Mouse (Mus musculus): Measurements from ENCODE around the gene Ephb2. TPM values are rescaled to one million over a fixed set of nuclear protein-coding genes. Genes with fewer than 3 reads are reported as not detected.

The Ephb2 gene
- polyA plus RNA-seq, 1 experiment, result 15.1 TPM

- Histone ChIP-seq H3K4me3 (ENCODE audit: low read depth, low read length) (no peak overlapping the region), H3K27me3 (ENCODE audit: control insufficient read depth, insufficient read depth, low read length, poor library complexity, severe bottlenecking) (no peaks in the 10 kb centered on the region), H3K36me3 (ENCODE audit: control insufficient read depth, insufficient read depth, low read length, poor library complexity, severe bottlenecking) (no peaks in the 10 kb centered on the region), H3K9me3 (replicated peaks; ENCODE audit: control insufficient read depth, insufficient read depth, low read length, poor library complexity, severe bottlenecking) (no peaks in the 10 kb centered on the region), H3K9ac (ENCODE audit: low read depth, poor library complexity, severe bottlenecking) (no peak overlapping the region), H3K27ac (ENCODE audit: insufficient read depth, low read length) (no peak overlapping the region), H3K4me1 (ENCODE audit: control insufficient read depth, insufficient read depth, low read length) (peaks cover 5% of the 10 kb centered on the region)
- TF ChIP-seq CTCF (IDR thresholded peaks at IDR 0.05; ENCODE audit: low read depth, low read length) (peak; percentile 11), POLR2A (IDR thresholded peaks at IDR 0.05; ENCODE audit: insufficient read depth, low read length) (no peak), EP300 (IDR thresholded peaks at IDR 0.05; ENCODE audit: insufficient read depth, low read depth, low read length) (no peak)
These were observed 151.3 kb downstream of the Ephb2 start for GRCm38 (mm10) chr4:136684485-136684884.

- Histone ChIP-seq H3K27ac (ENCODE audit: insufficient read depth, low read length) (no peak overlapping the region), H3K27me3 (ENCODE audit: control insufficient read depth, insufficient read depth, low read length, poor library complexity, severe bottlenecking) (no peaks in the 10 kb centered on the region), H3K9ac (ENCODE audit: low read depth, poor library complexity, severe bottlenecking) (no peak overlapping the region), H3K36me3 (ENCODE audit: control insufficient read depth, insufficient read depth, low read length, poor library complexity, severe bottlenecking) (no peaks in the 10 kb centered on the region), H3K4me3 (ENCODE audit: low read depth, low read length) (no peak overlapping the region), H3K4me1 (ENCODE audit: control insufficient read depth, insufficient read depth, low read length) (peaks cover 3% of the 10 kb centered on the region), H3K9me3 (replicated peaks; ENCODE audit: control insufficient read depth, insufficient read depth, low read length, poor library complexity, severe bottlenecking) (no peaks in the 10 kb centered on the region)
- no peak for TF ChIP-seq EP300 (IDR thresholded peaks at IDR 0.05; ENCODE audit: insufficient read depth, low read depth, low read length)
- no peak for TF ChIP-seq POLR2A (IDR thresholded peaks at IDR 0.05; ENCODE audit: insufficient read depth, low read length)
- TF ChIP-seq CTCF (IDR thresholded peaks at IDR 0.05; ENCODE audit: low read depth, low read length), result no peak
These were observed 155.1 kb downstream of the Ephb2 start for GRCm38 (mm10) chr4:136680641-136681040.

GRCm38 (mm10) chr4:136679221-136679620, 156.6 kb downstream of the Ephb2 start:
- Histone ChIP-seq H3K9ac (ENCODE audit: low read depth, poor library complexity, severe bottlenecking) (no peak overlapping the region), H3K9me3 (replicated peaks; ENCODE audit: control insufficient read depth, insufficient read depth, low read length, poor library complexity, severe bottlenecking) (no peaks in the 10 kb centered on the region), H3K36me3 (ENCODE audit: control insufficient read depth, insufficient read depth, low read length, poor library complexity, severe bottlenecking) (no peaks in the 10 kb centered on the region), H3K4me3 (ENCODE audit: low read depth, low read length) (no peak overlapping the region), H3K27me3 (ENCODE audit: control insufficient read depth, insufficient read depth, low read length, poor library complexity, severe bottlenecking) (no peaks in the 10 kb centered on the region), H3K27ac (ENCODE audit: insufficient read depth, low read length) (no peak overlapping the region), H3K4me1 (ENCODE audit: control insufficient read depth, insufficient read depth, low read length) (no peaks in the 10 kb centered on the region)
- TF ChIP-seq EP300 (IDR thresholded peaks at IDR 0.05; ENCODE audit: insufficient read depth, low read depth, low read length), result no peak
- no peak for TF ChIP-seq CTCF (IDR thresholded peaks at IDR 0.05; ENCODE audit: low read depth, low read length)
- TF ChIP-seq POLR2A (IDR thresholded peaks at IDR 0.05; ENCODE audit: insufficient read depth, low read length), result no peak

- no peak overlapping the region for H3K4me3 ChIP-seq (ENCODE audit: low read depth, low read length)
- H3K4me1 ChIP-seq (ENCODE audit: control insufficient read depth, insufficient read depth, low read length), result peaks cover 2% of the 10 kb centered on the region
- H3K9me3 ChIP-seq (replicated peaks; ENCODE audit: control insufficient read depth, insufficient read depth, low read length, poor library complexity, severe bottlenecking), result no peaks in the 10 kb centered on the region
- no peak overlapping the region for H3K9ac ChIP-seq (ENCODE audit: low read depth, poor library complexity, severe bottlenecking)
- no peak overlapping the region for H3K27ac ChIP-seq (ENCODE audit: insufficient read depth, low read length)
- TF ChIP-seq EP300 (IDR thresholded peaks at IDR 0.05; ENCODE audit: insufficient read depth, low read depth, low read length), result no peak
- TF ChIP-seq CTCF (IDR thresholded peaks at IDR 0.05; ENCODE audit: low read depth, low read length), result peak; percentile 96
- no peaks in the 10 kb centered on the region for H3K27me3 ChIP-seq (ENCODE audit: control insufficient read depth, insufficient read depth, low read length, poor library complexity, severe bottlenecking)
- no peaks in the 10 kb centered on the region for H3K36me3 ChIP-seq (ENCODE audit: control insufficient read depth, insufficient read depth, low read length, poor library complexity, severe bottlenecking)
These were observed 157.3 kb downstream of the Ephb2 start for GRCm38 (mm10) chr4:136678480-136678879.

- Histone ChIP-seq H3K4me3 (ENCODE audit: low read depth, low read length) (no peak overlapping the region), H3K27me3 (ENCODE audit: control insufficient read depth, insufficient read depth, low read length, poor library complexity, severe bottlenecking) (no peaks in the 10 kb centered on the region), H3K9ac (ENCODE audit: low read depth, poor library complexity, severe bottlenecking) (no peak overlapping the region), H3K36me3 (ENCODE audit: control insufficient read depth, insufficient read depth, low read length, poor library complexity, severe bottlenecking) (no peaks in the 10 kb centered on the region), H3K27ac (ENCODE audit: insufficient read depth, low read length) (no peak overlapping the region), H3K9me3 (replicated peaks; ENCODE audit: control insufficient read depth, insufficient read depth, low read length, poor library complexity, severe bottlenecking) (no peaks in the 10 kb centered on the region), H3K4me1 (ENCODE audit: control insufficient read depth, insufficient read depth, low read length) (peaks cover 4% of the 10 kb centered on the region)
- TF ChIP-seq EP300 (IDR thresholded peaks at IDR 0.05; ENCODE audit: insufficient read depth, low read depth, low read length) (no peak), POLR2A (IDR thresholded peaks at IDR 0.05; ENCODE audit: insufficient read depth, low read length) (no peak), CTCF (IDR thresholded peaks at IDR 0.05; ENCODE audit: low read depth, low read length) (no peak)
These were observed 160.3 kb downstream of the Ephb2 start for GRCm38 (mm10) chr4:136675439-136675838.

- Histone ChIP-seq H3K27me3 (ENCODE audit: control insufficient read depth, insufficient read depth, low read length, poor library complexity, severe bottlenecking) (no peaks in the 10 kb centered on the region), H3K9me3 (replicated peaks; ENCODE audit: control insufficient read depth, insufficient read depth, low read length, poor library complexity, severe bottlenecking) (no peaks in the 10 kb centered on the region), H3K4me1 (ENCODE audit: control insufficient read depth, insufficient read depth, low read length) (peaks cover 4% of the 10 kb centered on the region), H3K4me3 (ENCODE audit: low read depth, low read length) (peak overlapping the region; percentile 23), H3K36me3 (ENCODE audit: control insufficient read depth, insufficient read depth, low read length, poor library complexity, severe bottlenecking) (no peaks in the 10 kb centered on the region), H3K9ac (ENCODE audit: low read depth, poor library complexity, severe bottlenecking) (no peak overlapping the region), H3K27ac (ENCODE audit: insufficient read depth, low read length) (no peak overlapping the region)
- TF ChIP-seq CTCF (IDR thresholded peaks at IDR 0.05; ENCODE audit: low read depth, low read length), result no peak
- TF ChIP-seq EP300 (IDR thresholded peaks at IDR 0.05; ENCODE audit: insufficient read depth, low read depth, low read length), result no peak
- TF ChIP-seq POLR2A (IDR thresholded peaks at IDR 0.05; ENCODE audit: insufficient read depth, low read length), result no peak
These were observed 163.3 kb downstream of the Ephb2 start for GRCm38 (mm10) chr4:136672335-136673090.
